Mouse (Mus musculus): ENCODE data around the gene Batf2. TPM values are rescaled to one million over a fixed set of nuclear protein-coding genes. Genes with fewer than 3 reads are reported as not detected.
"Not testable (repeated sequence)": the region's sequence is repeated elsewhere in the genome, so short reads cannot be mapped to it uniquely, and the experiment has no call there.

Gene Batf2
- polyA plus RNA-seq, 1 experiment from 2014 or later = 1.3 TPM

- Histone ChIP-seq H3K36me3 (ENCODE audit: control insufficient read depth, insufficient read depth) (no peaks in the 10 kb centered on the region), H3K9ac (ENCODE audit: low read depth, low read length) (peak within 1 kb of the TSS; percentile 51; the same call in 1 of the 2 replicates), H3K9me3 (ENCODE audit: control insufficient read depth) (no peaks in the 10 kb centered on the region), H3K27ac (ENCODE audit: low read depth, low read length) (peak within 1 kb of the TSS; percentile 94), H3K4me1 (replicated peaks; ENCODE audit: control insufficient read depth, insufficient read depth, low read length) (no peaks in the 10 kb centered on the region), H3K27me3 (replicated peaks; ENCODE audit: control insufficient read depth, insufficient read depth, low read length) (no peaks in the 10 kb centered on the region), H3K4me2 (replicated peaks; ENCODE audit: low read depth) (peak within 1 kb of the TSS; percentile 69), H3K4me3 (ENCODE audit: low read depth, low read length) (peak within 1 kb of the TSS; percentile 42)
- WGBS = under 1% methylated on average over 32 of the region's 32 CpGs
- ATAC-seq = peak; percentile 91
- no peak for TF ChIP-seq CTCF (IDR thresholded peaks at IDR 0.05; ENCODE audit: low read depth)
Measured at GRCm38 (mm10) chr19:6127760-6128341, 12.9 kb upstream of the Batf2 start, which contains the start of gene Snx15. Gene Snx15, minus strand, starts transcription at chr19:6128304.

- not testable (repeated sequence) for H3K4me2 ChIP-seq (replicated peaks; ENCODE audit: low read depth); H3K36me3 ChIP-seq (ENCODE audit: control insufficient read depth, insufficient read depth); ATAC-seq; H3K4me3 ChIP-seq (ENCODE audit: low read depth, low read length); H3K27me3 ChIP-seq (replicated peaks; ENCODE audit: control insufficient read depth, insufficient read depth, low read length); H3K9ac ChIP-seq (ENCODE audit: low read depth, low read length); H3K27ac ChIP-seq (ENCODE audit: low read depth, low read length); H3K4me1 ChIP-seq (replicated peaks; ENCODE audit: control insufficient read depth, insufficient read depth, low read length); H3K9me3 ChIP-seq (ENCODE audit: control insufficient read depth)
- WGBS = 73% methylated on average over 7 of the region's 7 CpGs
Measured at GRCm38 (mm10) chr19:6130414-6131128, 10.2 kb upstream of the Batf2 start.

GRCm38 (mm10) chr19:6132171-6132827 is 8.5 kb upstream of the Batf2 start:
- H3K4me2 ChIP-seq (replicated peaks; ENCODE audit: low read depth) = no peak overlapping the region
- no peak overlapping the region for H3K4me3 ChIP-seq (ENCODE audit: low read depth, low read length)
- H3K27me3 ChIP-seq (replicated peaks; ENCODE audit: control insufficient read depth, insufficient read depth, low read length) = no peaks in the 10 kb centered on the region
- no peak for ATAC-seq
- H3K4me1 ChIP-seq (replicated peaks; ENCODE audit: control insufficient read depth, insufficient read depth, low read length) = no peaks in the 10 kb centered on the region
- no peaks in the 10 kb centered on the region for H3K9me3 ChIP-seq (ENCODE audit: control insufficient read depth)
- WGBS = 83% methylated on average over 7 of the region's 7 CpGs
- no peak for TF ChIP-seq CTCF (IDR thresholded peaks at IDR 0.05; ENCODE audit: low read depth)
- no peak overlapping the region for H3K27ac ChIP-seq (ENCODE audit: low read depth, low read length)
- H3K9ac ChIP-seq (ENCODE audit: low read depth, low read length) = no peak overlapping the region
- H3K36me3 ChIP-seq (ENCODE audit: control insufficient read depth, insufficient read depth) = peaks cover 10% of the 10 kb centered on the region

- not testable (repeated sequence) for H3K4me3 ChIP-seq (ENCODE audit: low read depth, low read length); H3K4me1 ChIP-seq (replicated peaks; ENCODE audit: control insufficient read depth, insufficient read depth, low read length); H3K27ac ChIP-seq (ENCODE audit: low read depth, low read length); H3K9ac ChIP-seq (ENCODE audit: low read depth, low read length); H3K4me2 ChIP-seq (replicated peaks; ENCODE audit: low read depth); ATAC-seq; H3K9me3 ChIP-seq (ENCODE audit: control insufficient read depth); H3K27me3 ChIP-seq (replicated peaks; ENCODE audit: control insufficient read depth, insufficient read depth, low read length)
- peaks cover 15% of the 10 kb centered on the region for H3K36me3 ChIP-seq (ENCODE audit: control insufficient read depth, insufficient read depth)
- WGBS = 46% methylated on average over 1 of the region's 1 CpGs
Measured at GRCm38 (mm10) chr19:6133197-6133596, 7.6 kb upstream of the Batf2 start.

GRCm38 (mm10) chr19:6136397-6136796 is 4.4 kb upstream of the Batf2 start:
- Histone ChIP-seq H3K4me3 (ENCODE audit: low read depth, low read length) (no peak overlapping the region), H3K36me3 (ENCODE audit: control insufficient read depth, insufficient read depth) (peaks cover 15% of the 10 kb centered on the region), H3K9me3 (ENCODE audit: control insufficient read depth) (no peaks in the 10 kb centered on the region), H3K4me2 (replicated peaks; ENCODE audit: low read depth) (no peak overlapping the region), H3K4me1 (replicated peaks; ENCODE audit: control insufficient read depth, insufficient read depth, low read length) (0 out of 2 replicates have a peak, but pooled peaks cover 4% of the 10 kb centered on the region), H3K27ac (ENCODE audit: low read depth, low read length) (no peak overlapping the region), H3K9ac (ENCODE audit: low read depth, low read length) (no peak overlapping the region), H3K27me3 (replicated peaks; ENCODE audit: control insufficient read depth, insufficient read depth, low read length) (no peaks in the 10 kb centered on the region)
- no peak for ATAC-seq
- no peak for TF ChIP-seq CTCF (IDR thresholded peaks at IDR 0.05; ENCODE audit: low read depth)
- 81% methylated on average over 3 of the region's 3 CpGs for WGBS

- H3K27ac ChIP-seq (ENCODE audit: low read depth, low read length) = no peak overlapping the region
- 94% methylated on average over 6 of the region's 6 CpGs for WGBS
- 0 out of 2 replicates have a peak overlapping the region, but pooled peaks have one; percentile 76 for H3K9ac ChIP-seq (ENCODE audit: low read depth, low read length)
Measured at GRCm38 (mm10) chr19:6139701-6140100, 1.1 kb upstream of the Batf2 start.

More at GRCm38 (mm10) chr19:6139701-6140100, 1.1 kb upstream of the Batf2 start:
- Histone ChIP-seq H3K9me3 (ENCODE audit: control insufficient read depth) (no peaks in the 10 kb centered on the region), H3K4me1 (replicated peaks; ENCODE audit: control insufficient read depth, insufficient read depth, low read length) (0 out of 2 replicates have a peak, but pooled peaks cover 4% of the 10 kb centered on the region), H3K27me3 (replicated peaks; ENCODE audit: control insufficient read depth, insufficient read depth, low read length) (no peaks in the 10 kb centered on the region), H3K4me2 (replicated peaks; ENCODE audit: low read depth) (peak overlapping the region; percentile 97; the same call in 1 of the 2 replicates), H3K36me3 (ENCODE audit: control insufficient read depth, insufficient read depth) (peaks cover 15% of the 10 kb centered on the region), H3K4me3 (ENCODE audit: low read depth, low read length) (no peak overlapping the region)
- TF ChIP-seq CTCF (IDR thresholded peaks at IDR 0.05; ENCODE audit: low read depth) = no peak
- no peak for ATAC-seq

Measured in intestine, postnatal 0 days (tissue).